Mouse (Mus musculus) bone marrow, adult 2 months (tissue): Measurements from ENCODE around the gene Gli2.

Source experiments
- CTCF ChIP-seq: fragments of 200-500 bp; IDR thresholded peaks from 2 replicates; pipeline ENCODE4 v1.5.1; 2011; ENCODE audit warnings: low read length, control low read depth; ENCODE audit not compliant: control insufficient read depth, insufficient read depth
- POLR2A ChIP-seq: fragments of 200-500 bp; IDR thresholded peaks from 2 replicates; pipeline ENCODE4 v1.6.1; 2011; ENCODE audit warnings: low read depth, mild to moderate bottlenecking, control low read depth, low read length, borderline replicate concordance; ENCODE audit not compliant: control insufficient read depth

DNA sequence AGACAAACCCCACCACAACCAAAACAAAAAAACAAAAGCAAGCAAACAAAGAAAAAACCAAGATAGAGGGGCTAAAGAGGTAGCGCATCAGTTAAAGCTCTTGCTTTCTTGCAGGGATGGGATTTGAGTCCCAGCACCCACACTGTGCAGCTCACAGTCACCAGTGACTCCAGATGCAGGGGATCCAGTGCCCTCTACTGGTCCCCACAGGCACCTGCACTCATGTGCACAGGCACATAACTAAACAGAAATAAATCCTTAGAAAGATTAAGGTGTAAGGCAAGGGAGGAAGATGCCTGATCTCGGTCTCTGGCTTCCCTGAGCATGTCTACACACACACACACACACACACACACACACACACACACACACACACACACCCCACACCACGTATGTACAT, 83.4 kb downstream of the Gli2 start:
- TF ChIP-seq POLR2A (no peak), CTCF (no peak)
